Mouse (Mus musculus): Measurements from ENCODE around the gene Sord. TPM values are rescaled to one million over a fixed set of nuclear protein-coding genes. Genes with fewer than 3 reads are reported as not detected.
A peak's percentile ranks its signal among the peaks of the same experiment; 100 is the strongest.

The Sord gene
- polyA plus RNA-seq, 1 experiment = 21.9 TPM

DNA sequence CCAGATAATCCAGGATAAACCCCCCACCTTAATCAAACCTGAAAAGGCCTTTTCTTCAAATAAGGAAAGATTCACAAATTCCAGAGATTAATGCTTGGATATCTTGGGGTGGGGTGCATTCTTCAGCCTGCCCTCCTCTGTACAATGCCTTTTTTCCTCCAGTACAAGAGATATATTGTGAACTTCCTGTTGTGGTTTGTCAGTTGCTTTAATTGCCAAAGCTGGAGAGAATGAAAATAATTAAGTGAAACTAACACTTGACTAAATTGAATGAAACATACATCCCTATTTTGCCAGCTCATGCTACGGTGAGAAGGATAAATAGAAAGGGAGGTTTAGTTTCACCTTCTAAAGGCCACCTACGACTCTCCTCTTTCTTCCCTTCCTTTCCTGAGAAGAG, 16.3 kb upstream of the Sord start:
- DNase-seq = no peak
- no peak overlapping the region for H3K4me3 ChIP-seq (replicated peaks; ENCODE audit: extremely low read depth, low read depth, low read length)
- no peaks in the 10 kb centered on the region for H3K4me1 ChIP-seq (ENCODE audit: control insufficient read depth, insufficient read depth, low read length)
- WGBS = 66% methylated on average over 2 of the region's 2 CpGs
- no peak for TF ChIP-seq CTCF (IDR thresholded peaks at IDR 0.05; ENCODE audit: insufficient read depth, low read length)
- TF ChIP-seq POLR2A (IDR thresholded peaks at IDR 0.05; ENCODE audit: borderline replicate concordance, extremely low read depth, low read depth, low read length) = no peak

DNA sequence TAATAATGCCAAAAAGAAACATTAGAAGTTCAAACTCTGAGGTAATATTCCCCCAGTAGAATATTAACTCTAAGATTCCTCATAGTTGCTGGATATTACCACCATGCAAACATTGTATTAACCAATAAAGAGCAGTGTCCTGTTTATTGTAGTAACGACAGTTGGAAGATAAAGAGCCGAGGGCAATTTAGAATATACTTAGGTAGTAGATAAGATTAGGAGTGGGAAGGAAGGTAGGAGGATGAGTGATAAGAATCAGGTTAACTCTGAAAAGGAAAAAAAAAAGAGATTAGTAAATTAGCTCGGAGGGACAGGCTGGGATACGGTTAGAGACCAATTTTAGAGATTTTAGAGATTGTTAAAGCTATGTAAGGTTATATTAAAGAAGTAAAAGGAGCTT, 13.2 kb upstream of the Sord start:
- Histone ChIP-seq H3K4me1 (ENCODE audit: control insufficient read depth, insufficient read depth, low read length) (no peaks in the 10 kb centered on the region), H3K4me3 (replicated peaks; ENCODE audit: extremely low read depth, low read depth, low read length) (no peak overlapping the region)
- 35% methylated on average over 4 of the region's 4 CpGs for WGBS
- TF ChIP-seq CTCF (IDR thresholded peaks at IDR 0.05; ENCODE audit: insufficient read depth, low read length) (no peak), POLR2A (IDR thresholded peaks at IDR 0.05; ENCODE audit: borderline replicate concordance, extremely low read depth, low read depth, low read length) (no peak)
- DNase-seq = no peak

- TF ChIP-seq POLR2A (IDR thresholded peaks at IDR 0.05; ENCODE audit: borderline replicate concordance, extremely low read depth, low read depth, low read length) (no peak), CTCF (IDR thresholded peaks at IDR 0.05; ENCODE audit: insufficient read depth, low read length) (no peak)
- 33% methylated on average over 5 of the region's 5 CpGs for WGBS
- no peak overlapping the region for H3K4me3 ChIP-seq (replicated peaks; ENCODE audit: extremely low read depth, low read depth, low read length)
Measured at GRCm38 (mm10) chr2:122221798-122222197, 12.8 kb upstream of the Sord start.

GRCm38 (mm10) chr2:122222272-122222671, 12.3 kb upstream of the Sord start:
- TF ChIP-seq CTCF (IDR thresholded peaks at IDR 0.05; ENCODE audit: insufficient read depth, low read length) (no peak), POLR2A (IDR thresholded peaks at IDR 0.05; ENCODE audit: borderline replicate concordance, extremely low read depth, low read depth, low read length) (no peak)
- DNase-seq = no peak
- no peaks in the 10 kb centered on the region for H3K4me1 ChIP-seq (ENCODE audit: control insufficient read depth, insufficient read depth, low read length)
- no peak overlapping the region for H3K4me3 ChIP-seq (replicated peaks; ENCODE audit: extremely low read depth, low read depth, low read length)
- 57% methylated on average over 5 of the region's 5 CpGs for WGBS

More at GRCm38 (mm10) chr2:122221798-122222197, 12.8 kb upstream of the Sord start:
- no peaks in the 10 kb centered on the region for H3K4me1 ChIP-seq (ENCODE audit: control insufficient read depth, insufficient read depth, low read length)
- DNase-seq = no peak

DNA sequence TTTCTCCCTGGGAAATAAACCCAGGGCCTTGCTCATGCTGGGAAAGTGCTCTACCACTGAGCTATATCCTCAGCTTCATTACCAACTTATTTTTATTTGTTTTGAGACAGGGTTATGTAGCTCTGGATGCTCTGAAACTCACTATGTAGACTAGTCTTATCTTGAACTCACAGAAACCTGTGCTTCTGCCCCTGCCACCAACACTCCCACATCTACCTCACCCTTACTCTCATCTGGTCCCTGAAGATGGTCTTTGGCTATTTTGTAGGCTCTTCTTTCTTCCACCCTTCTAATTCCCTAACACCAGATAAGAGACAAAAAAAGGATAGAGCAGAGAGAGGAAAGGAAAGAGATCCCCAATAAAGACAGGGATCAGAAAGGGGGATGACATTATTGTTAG, 10.9 kb upstream of the Sord start:
- TF ChIP-seq CTCF (IDR thresholded peaks at IDR 0.05; ENCODE audit: insufficient read depth, low read length) = no peak
- TF ChIP-seq POLR2A (IDR thresholded peaks at IDR 0.05; ENCODE audit: borderline replicate concordance, extremely low read depth, low read depth, low read length) = no peak
- no peak for DNase-seq
- Histone ChIP-seq H3K4me3 (replicated peaks; ENCODE audit: extremely low read depth, low read depth, low read length) (no peak overlapping the region), H3K4me1 (ENCODE audit: control insufficient read depth, insufficient read depth, low read length) (no peaks in the 10 kb centered on the region)

DNA sequence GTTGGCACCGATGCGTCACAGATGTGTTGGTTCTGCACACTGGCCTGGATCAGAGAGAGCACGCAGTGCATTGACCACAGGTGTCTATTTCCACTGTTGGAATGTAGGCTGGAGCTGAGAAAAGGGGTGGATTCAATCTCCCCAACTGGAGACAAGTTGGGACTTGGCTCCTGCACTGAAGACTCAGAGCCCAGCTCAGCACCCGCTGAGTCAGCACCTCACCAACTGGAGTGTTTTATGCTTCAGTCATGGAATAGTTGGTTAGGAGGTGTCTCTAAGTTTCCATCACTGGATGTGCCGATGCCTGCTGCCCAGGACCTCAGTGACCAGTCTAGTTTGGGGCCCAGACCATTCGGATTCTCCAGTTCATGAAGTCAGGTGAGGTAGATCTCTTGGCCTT, 4.2 kb upstream of the Sord start:
- DNase-seq = no peak
- no peak overlapping the region for H3K4me3 ChIP-seq (replicated peaks; ENCODE audit: extremely low read depth, low read depth, low read length)
- 78% methylated on average over 6 of the region's 6 CpGs for WGBS
- no peaks in the 10 kb centered on the region; the same call in 1 of the 2 replicates for H3K4me1 ChIP-seq (ENCODE audit: control insufficient read depth, insufficient read depth, low read length)
- TF ChIP-seq POLR2A (IDR thresholded peaks at IDR 0.05; ENCODE audit: borderline replicate concordance, extremely low read depth, low read depth, low read length) (no peak), CTCF (IDR thresholded peaks at IDR 0.05; ENCODE audit: insufficient read depth, low read length) (no peak)

- 81% methylated on average over 9 of the region's 9 CpGs for WGBS
- DNase-seq = no peak
- H3K4me1 ChIP-seq (ENCODE audit: control insufficient read depth, insufficient read depth, low read length) = no peaks in the 10 kb centered on the region; the same call in 1 of the 2 replicates
- TF ChIP-seq POLR2A (IDR thresholded peaks at IDR 0.05; ENCODE audit: borderline replicate concordance, extremely low read depth, low read depth, low read length) = no peak
- TF ChIP-seq CTCF (IDR thresholded peaks at IDR 0.05; ENCODE audit: insufficient read depth, low read length) = no peak
- H3K4me3 ChIP-seq (replicated peaks; ENCODE audit: extremely low read depth, low read depth, low read length) = no peak overlapping the region
Measured at GRCm38 (mm10) chr2:122231616-122232015, 2.9 kb upstream of the Sord start.

DNA sequence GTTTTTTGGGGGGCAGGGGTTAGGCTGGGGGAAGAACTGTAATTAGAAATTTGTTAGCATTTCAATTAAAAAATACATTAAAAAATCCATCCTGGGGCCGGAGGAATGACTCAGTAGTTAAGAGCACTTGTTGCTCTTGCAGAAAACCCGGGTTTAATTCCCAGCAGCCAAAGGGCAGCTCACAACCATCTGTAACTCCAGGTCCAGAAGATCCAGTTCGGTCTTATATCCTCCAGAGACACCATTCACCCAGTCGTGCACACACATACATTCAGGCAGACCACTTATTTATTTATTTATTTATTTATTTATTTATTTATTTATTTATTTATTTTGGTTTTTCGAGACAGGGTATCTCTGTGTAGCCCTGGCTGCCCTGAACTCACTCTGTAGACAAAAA, 1.2 kb upstream of the Sord start:
- Histone ChIP-seq H3K4me3 (replicated peaks; ENCODE audit: extremely low read depth, low read depth, low read length) (no peak overlapping the region), H3K4me1 (ENCODE audit: control insufficient read depth, insufficient read depth, low read length) (no peaks in the 10 kb centered on the region; the same call in 1 of the 2 replicates)
- no peak for TF ChIP-seq POLR2A (IDR thresholded peaks at IDR 0.05; ENCODE audit: borderline replicate concordance, extremely low read depth, low read depth, low read length)
- WGBS = 54% methylated on average over 5 of the region's 5 CpGs
- DNase-seq = no peak

- no peak for TF ChIP-seq POLR2A (IDR thresholded peaks at IDR 0.05; ENCODE audit: borderline replicate concordance, extremely low read depth, low read depth, low read length)
- no peaks in the 10 kb centered on the region; the same call in 1 of the 2 replicates for H3K4me1 ChIP-seq (ENCODE audit: control insufficient read depth, insufficient read depth, low read length)
- DNase-seq = peak; percentile 31
- H3K4me3 ChIP-seq (replicated peaks; ENCODE audit: extremely low read depth, low read depth, low read length) = peak overlapping the region; percentile 85
- WGBS = 5% methylated on average over 26 of the region's 26 CpGs
Measured at GRCm38 (mm10) chr2:122233759-122234557, 591 bp upstream of the Sord start.

DNA sequence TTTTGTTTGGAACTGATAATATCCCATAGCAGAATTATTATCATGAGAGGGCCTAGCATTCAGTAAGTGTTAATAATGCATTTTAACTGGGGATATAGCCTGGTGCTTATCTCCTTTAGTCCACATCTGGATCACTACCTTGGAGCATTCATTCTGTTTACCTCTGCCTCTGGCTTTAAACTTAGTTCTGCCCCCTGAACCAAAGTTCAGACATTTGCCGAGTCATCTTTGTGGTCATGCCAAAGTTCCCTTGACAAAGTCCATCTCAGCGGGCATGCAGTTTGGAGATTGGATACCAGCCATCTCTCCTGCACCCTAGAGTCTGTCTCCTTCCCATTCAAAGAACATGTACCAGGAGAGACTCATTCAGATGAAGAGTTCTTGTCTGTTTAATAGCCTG, 876 bp downstream of the Sord start:
- H3K4me1 ChIP-seq (ENCODE audit: control insufficient read depth, insufficient read depth, low read length) = no peaks in the 10 kb centered on the region; the same call in 1 of the 2 replicates
- no peak overlapping the region for H3K4me3 ChIP-seq (replicated peaks; ENCODE audit: extremely low read depth, low read depth, low read length)
- 51% methylated on average over 2 of the region's 2 CpGs for WGBS
- DNase-seq = no peak
- TF ChIP-seq POLR2A (IDR thresholded peaks at IDR 0.05; ENCODE audit: borderline replicate concordance, extremely low read depth, low read depth, low read length) (no peak), CTCF (IDR thresholded peaks at IDR 0.05; ENCODE audit: insufficient read depth, low read length) (no peak)
